Mouse (Mus musculus): ENCODE measurements around the gene Zfp784. TPM values are rescaled to one million over a fixed set of nuclear protein-coding genes. Genes with fewer than 3 reads are reported as not detected.

Zfp784 gene
- 0.96 and 1.2 TPM in 2 replicates for total RNA-seq (2012; rRNA removed)
- polyA plus RNA-seq (2012; ENCODE audit: insufficient read depth in 1 of 2, insufficient read length in 2 of 2, low read depth in 1 of 2, low replicate concordance in 2 of 2, missing spikeins in 1 of 2), result 1 to 10 TPM in 1 of 2 experiments, not detected in 1; 2.9 TPM

DNA sequence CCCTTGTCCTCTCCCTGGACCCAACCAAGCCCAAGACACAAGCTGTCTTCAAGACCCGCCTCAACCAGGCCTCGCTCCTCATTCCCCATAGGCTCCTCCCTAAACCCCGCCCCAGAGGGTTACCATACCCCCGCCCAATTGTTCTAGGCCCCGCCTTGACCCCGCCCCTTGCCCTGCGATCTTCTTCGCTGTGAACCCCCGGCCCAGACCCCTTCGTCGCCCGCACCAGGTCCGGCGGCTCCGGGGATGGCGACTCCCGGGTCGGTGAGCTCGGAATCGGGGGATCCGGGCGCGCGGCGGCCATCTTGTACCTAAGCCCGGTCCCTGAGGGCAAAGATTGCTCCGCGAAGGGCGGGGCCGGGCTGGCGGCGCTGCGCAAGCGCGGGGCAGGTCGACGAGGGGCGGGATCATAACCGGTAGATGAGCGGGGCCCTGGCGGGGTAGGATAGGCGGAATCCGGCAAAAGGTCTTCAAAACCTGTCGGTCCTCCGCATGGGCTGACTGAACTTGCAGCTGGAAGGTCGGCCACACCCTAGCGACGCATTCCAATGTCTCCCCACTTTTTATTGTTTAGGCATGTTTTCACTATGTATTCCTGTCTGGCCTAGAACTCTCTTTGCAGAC lies at the start of gene Zfp784:
Gene Zfp784, minus strand, starts transcription at position 338 of the 624 bp plus-strand sequence.
- Histone ChIP-seq H3K27ac (ENCODE audit: control insufficient read depth, low read depth, low read length) (peak within 1 kb of the TSS; percentile 91), H3K4me3 (ENCODE audit: control insufficient read depth in 1 of 2, insufficient read depth in 1 of 2, low read depth in 2 of 2, low read length in 2 of 2) (peak within 1 kb of the TSS; percentile 93), H3K79me2 (ENCODE audit: control insufficient read depth, insufficient read depth, low read length, poor library complexity) (no peaks in the 10 kb centered on the region; the same call in 1 of the 2 replicates), H3K9me3 (replicated peaks; ENCODE audit: insufficient read depth, low read length) (no peaks in the 10 kb centered on the region), H3K36me3 (ENCODE audit: control insufficient read depth in 1 of 2, insufficient read depth in 2 of 2, low read length in 2 of 2) (no peaks in the 10 kb centered on the region; a peak in 2 of 4 replicates), H3K4me1 (ENCODE audit: control insufficient read depth in 1 of 2, insufficient read depth in 2 of 2, low read length in 2 of 2) (peaks cover 0 to 5% of the 10 kb centered on the region in 2 experiments; a peak in 2 of 4 replicates), H3K9ac (ENCODE audit: control insufficient read depth, low read depth, low read length, poor library complexity, severe bottlenecking) (peak within 1 kb of the TSS; percentile 91), H3K27me3 (ENCODE audit: control insufficient read depth in 1 of 2, insufficient read depth in 2 of 2, low read length in 2 of 2) (no peaks in the 10 kb centered on the region)
- peak; percentile 95 for DNase-seq (ENCODE audit: low read depth, low spot score)
- TF ChIP-seq SIN3A (IDR thresholded peaks at IDR 0.05; ENCODE audit: low read length) (peak; percentile 58; the same call in 1 of the 2 replicates), POLR2A (IDR thresholded peaks at IDR 0.05; ENCODE audit: control insufficient read depth in 1 of 2, insufficient read depth in 1 of 2, low read depth in 1 of 2, low read length in 2 of 2, poor library complexity in 1 of 2) (peak; percentile 74 to 79), ZKSCAN1 (IDR thresholded peaks at IDR 0.05; ENCODE audit: low read depth, low read length) (no peak), ETS1 (IDR thresholded peaks at IDR 0.05; ENCODE audit: low read depth, low read length) (peak; percentile 9; the same call in 1 of the 2 replicates), CHD2 (IDR thresholded peaks at IDR 0.05; ENCODE audit: low read length) (no peak), KAT2A (conservative IDR thresholded peaks at IDR 0.05; ENCODE audit: low read depth, low read length) (peak; percentile 6; the same call in 1 of the 2 replicates), TBP (IDR thresholded peaks at IDR 0.05; ENCODE audit: low read depth, low read length) (peak; percentile 62; the same call in 1 of the 2 replicates), HCFC1 (IDR thresholded peaks at IDR 0.05; ENCODE audit: low read depth, low read length) (peak; percentile 73; the same call in 1 of the 2 replicates), POLR2AphosphoS2 (IDR thresholded peaks at IDR 0.05; ENCODE audit: low read length) (peak; percentile 39; the same call in 1 of the 2 replicates), MXI1 (IDR thresholded peaks at IDR 0.05; ENCODE audit: low read depth, low read length) (no peak; the same call in 1 of the 2 replicates), NELFE (IDR thresholded peaks at IDR 0.05; ENCODE audit: low read depth, low read length) (peak; percentile 74), TCF12 (IDR thresholded peaks at IDR 0.05; ENCODE audit: low read depth, low read length) (no peak; the same call in 1 of the 2 replicates), SMC3 (IDR thresholded peaks at IDR 0.05; ENCODE audit: low read depth, low read length) (no peak), GATA1 (IDR thresholded peaks at IDR 0.05; ENCODE audit: low read depth, low read length) (no peak), BHLHE40 (IDR thresholded peaks at IDR 0.05; ENCODE audit: borderline replicate concordance, low read depth, low read length) (no peak), JUND (IDR thresholded peaks at IDR 0.05; ENCODE audit: low read depth, low read length) (no peak), NRF1 (IDR thresholded peaks at IDR 0.05; ENCODE audit: insufficient read depth, low read depth, low read length, poor library complexity, severe bottlenecking) (peak; percentile 96), ZNF384 (IDR thresholded peaks at IDR 0.05; ENCODE audit: low read depth, low read length) (no peak), UBTF (IDR thresholded peaks at IDR 0.05; ENCODE audit: borderline replicate concordance, insufficient read depth, low read depth, low read length) (no peak), RCOR1 (IDR thresholded peaks at IDR 0.05; ENCODE audit: low read depth, low read length) (no peak), USF1 (IDR thresholded peaks at IDR 0.05; ENCODE audit: low read depth, low read length) (0 out of 2 replicates have a peak, but pooled peaks have one; percentile 4), MAZ (IDR thresholded peaks at IDR 0.05; ENCODE audit: low read depth, low read length) (peak; percentile 78; the same call in 1 of the 2 replicates), POLR2AphosphoS5 (IDR thresholded peaks at IDR 0.05; ENCODE audit: borderline replicate concordance, low read depth, low read length) (no peak), RAD21 (IDR thresholded peaks at IDR 0.05; ENCODE audit: low read depth, low read length) (no peak), ZMIZ1 (IDR thresholded peaks at IDR 0.05; ENCODE audit: low read depth, low read length) (peak; percentile 89; the same call in 1 of the 2 replicates)
